Mouse (Mus musculus) R1 (cell line): ENCODE data around the gene Vmn1r139.
"Not testable (repeated sequence)": the region's sequence is repeated elsewhere in the genome, so short reads cannot be mapped to it uniquely, and the experiment has no call there.

Experiments used
- DNase-seq: peaks from one replicate; pipeline ENCODE4 v3.0.0-alpha.2; 2018; ENCODE audit warnings: low read depth, low spot score

Vmn1r139 gene

DNA sequence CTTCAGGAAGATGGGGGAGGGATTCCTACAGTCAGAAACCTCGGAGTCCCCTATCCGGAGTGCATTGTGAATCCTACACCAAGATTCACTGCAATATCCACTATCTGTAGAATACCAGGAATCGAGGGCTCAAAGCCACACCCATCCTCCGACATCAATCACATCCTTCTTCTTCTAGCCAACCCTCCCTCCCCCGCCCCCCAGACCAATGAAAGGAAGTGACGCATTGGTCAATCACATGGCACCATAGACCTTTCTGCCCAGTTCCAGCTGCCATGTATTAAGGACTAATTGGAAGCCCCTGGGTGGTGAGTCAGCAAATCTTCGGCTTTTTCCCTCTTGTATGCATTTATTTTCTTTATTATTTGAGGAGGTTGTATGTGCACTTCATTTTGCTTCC lies at the start of gene Vmn1r139:
Gene Vmn1r139 (plus strand): TSS at position 301 of the 400 bp plus-strand sequence.
- not testable (repeated sequence) for DNase-seq

DNA sequence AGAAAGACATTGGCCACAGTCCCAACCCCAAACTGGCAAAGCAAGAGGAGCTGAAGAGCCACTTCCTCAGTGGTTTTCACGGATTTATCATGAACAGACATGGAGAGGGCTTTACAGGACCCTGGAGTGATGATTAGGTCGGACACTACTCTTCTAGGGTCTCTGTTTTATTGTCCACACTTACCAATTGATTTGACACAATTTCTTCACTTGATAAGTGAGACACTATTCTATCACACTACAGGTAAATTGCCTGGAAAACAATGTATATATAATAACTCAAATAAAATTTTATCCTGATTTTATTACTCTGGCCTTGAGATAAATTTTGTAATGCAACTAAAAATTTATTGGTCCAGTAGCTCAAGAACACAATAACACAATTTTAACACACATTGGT lies 40.1 kb upstream of the Vmn1r139 start, which contains the start of gene Vmn1r138:
Gene Vmn1r138 (minus strand): TSS at position 101 of the 400 bp plus-strand sequence.
- DNase-seq: not testable (repeated sequence)

- DNase-seq: not testable (repeated sequence)
These were observed 12.7 kb upstream of the Vmn1r139 start, which contains the start of gene Gm6176 for GRCm38 (mm10) chr7:22056205-22056604. Gm6176 (minus strand) TSS chr7:22056305.

- not testable (repeated sequence) for DNase-seq
These were observed 49.3 kb downstream of the Vmn1r139 start, which contains the start of gene Gm16451 for GRCm38 (mm10) chr7:22118145-22118544. Gm16451 (minus strand) TSS chr7:22118245.

- not testable (repeated sequence) for DNase-seq
These were observed 65.8 kb downstream of the Vmn1r139 start, which contains the start of gene Gm10666 for GRCm38 (mm10) chr7:22134641-22135040. Gm10666 (minus strand) TSS chr7:22134741.
